Mouse (Mus musculus): ENCODE measurements around the gene Fnip1. TPM values are rescaled to one million over a fixed set of nuclear protein-coding genes. Genes with fewer than 3 reads are reported as not detected.
"Not testable (repeated sequence)": the region's sequence is repeated elsewhere in the genome, so short reads cannot be mapped to it uniquely, and the experiment has no call there.

Fnip1 gene
- polyA plus RNA-seq, 1 experiment from 2014 or later: 8.9 TPM

DNA sequence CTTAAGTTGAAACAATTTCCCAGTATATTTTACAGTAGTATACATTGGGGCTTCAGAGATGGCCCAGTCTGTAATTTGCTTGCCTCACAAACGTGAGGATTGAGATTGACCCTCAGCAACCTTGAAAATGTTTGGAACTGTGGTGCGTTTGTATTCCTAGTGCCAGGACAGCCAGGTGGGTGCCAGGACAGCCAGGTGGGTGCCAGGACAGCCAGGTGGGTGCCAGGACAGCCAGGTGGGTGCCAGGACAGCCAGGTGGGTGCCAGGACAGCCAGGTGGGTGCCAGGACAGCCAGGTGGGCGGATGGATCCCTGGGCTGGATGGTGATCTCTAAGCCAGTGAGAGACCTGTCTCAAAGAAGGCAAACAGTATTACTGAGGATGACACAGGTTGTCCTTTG, 12.8 kb downstream of the Fnip1 start:
- H3K27me3 ChIP-seq (ENCODE audit: insufficient read depth, low read length); H3K4me1 ChIP-seq (ENCODE audit: insufficient read depth, low read length); H3K9ac ChIP-seq (replicated peaks; ENCODE audit: low read length); H3K4me2 ChIP-seq (replicated peaks; ENCODE audit: low read depth, low read length); H3K9me3 ChIP-seq (ENCODE audit: low read length); H3K27ac ChIP-seq (ENCODE audit: low read length); H3K4me3 ChIP-seq (ENCODE audit: low read length); ATAC-seq (ENCODE audit: low FRiP score, low TSS enrichment); H3K36me3 ChIP-seq (ENCODE audit: insufficient read depth, low read length): not testable (repeated sequence)
- 88% methylated on average over 3 of the region's 3 CpGs for WGBS

DNA sequence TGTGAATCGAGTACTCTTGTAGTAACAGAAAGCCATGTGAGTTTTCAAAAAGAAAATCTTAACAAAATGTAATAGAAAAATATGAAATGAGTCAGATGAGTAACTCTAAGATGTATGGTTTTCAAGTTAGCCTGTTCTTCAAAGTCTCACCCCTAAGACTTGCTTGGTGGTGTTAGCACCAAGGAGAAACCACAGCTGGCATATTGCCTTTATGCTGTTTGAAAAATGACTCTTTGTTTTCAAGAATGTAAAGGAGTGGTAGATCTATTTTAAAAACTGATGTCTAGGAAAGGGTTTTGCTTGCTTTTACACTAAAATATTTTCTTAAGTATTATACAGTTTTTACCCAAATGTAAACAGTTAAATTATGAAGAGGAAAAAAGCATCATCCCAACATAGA, 16.5 kb downstream of the Fnip1 start:
- Histone ChIP-seq H3K9ac (replicated peaks; ENCODE audit: low read length) (no peak overlapping the region), H3K4me1 (ENCODE audit: insufficient read depth, low read length) (no peaks in the 10 kb centered on the region), H3K27me3 (ENCODE audit: insufficient read depth, low read length) (no peaks in the 10 kb centered on the region), H3K27ac (ENCODE audit: low read length) (no peak overlapping the region), H3K4me2 (replicated peaks; ENCODE audit: low read depth, low read length) (no peak overlapping the region), H3K36me3 (ENCODE audit: insufficient read depth, low read length) (no peaks in the 10 kb centered on the region), H3K9me3 (ENCODE audit: low read length) (no peaks in the 10 kb centered on the region), H3K4me3 (ENCODE audit: low read length) (no peak overlapping the region)
- no peak for ATAC-seq (ENCODE audit: low FRiP score, low TSS enrichment)
- 79% methylated on average over 1 of the region's 1 CpGs for WGBS

DNA sequence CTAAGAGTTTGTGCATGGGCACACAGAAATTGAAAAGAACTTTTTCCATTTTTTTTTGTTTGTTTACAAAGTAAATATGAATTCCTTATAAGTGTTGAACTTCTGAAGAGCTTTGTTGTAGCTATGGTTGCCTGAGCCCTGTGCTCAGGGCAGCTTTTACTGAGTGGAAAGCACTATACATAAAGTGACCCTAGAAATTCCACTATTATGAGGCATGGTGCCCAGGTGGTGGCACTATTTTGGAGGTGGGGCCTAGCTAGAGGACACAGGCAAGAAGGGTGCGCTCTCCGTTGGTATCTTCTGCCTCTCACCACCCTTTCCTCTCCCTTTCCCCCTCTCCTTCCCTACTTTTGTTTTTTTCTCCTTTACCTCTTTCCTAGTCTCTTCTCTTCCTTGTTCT, 18.9 kb downstream of the Fnip1 start:
- Histone ChIP-seq H3K27me3 (ENCODE audit: insufficient read depth, low read length) (no peaks in the 10 kb centered on the region), H3K4me3 (ENCODE audit: low read length) (no peak overlapping the region), H3K27ac (ENCODE audit: low read length) (no peak overlapping the region), H3K4me2 (replicated peaks; ENCODE audit: low read depth, low read length) (no peak overlapping the region), H3K36me3 (ENCODE audit: insufficient read depth, low read length) (no peaks in the 10 kb centered on the region), H3K4me1 (ENCODE audit: insufficient read depth, low read length) (no peaks in the 10 kb centered on the region), H3K9ac (replicated peaks; ENCODE audit: low read length) (no peak overlapping the region), H3K9me3 (ENCODE audit: low read length) (no peaks in the 10 kb centered on the region)
- 75% methylated on average over 2 of the region's 2 CpGs for WGBS
- ATAC-seq (ENCODE audit: low FRiP score, low TSS enrichment): no peak

DNA sequence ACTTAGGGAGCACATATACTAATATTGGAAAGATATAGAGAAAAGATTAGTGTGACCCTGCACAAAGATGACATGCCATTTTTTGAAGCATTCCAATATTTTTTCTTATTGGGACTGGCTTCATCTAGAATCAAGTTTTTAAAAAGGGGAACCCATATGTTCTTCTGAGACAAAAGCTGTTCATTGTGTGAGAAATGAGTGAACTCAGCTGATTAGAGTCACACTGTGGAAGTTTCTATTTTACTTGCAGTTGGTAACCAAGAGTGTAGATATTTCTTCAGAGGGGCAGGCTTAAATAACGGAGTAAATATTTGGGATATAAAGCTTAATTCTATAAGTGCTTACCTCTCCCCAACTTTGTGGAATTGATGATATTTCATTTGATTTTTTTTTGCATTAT, 20.2 kb downstream of the Fnip1 start:
- H3K27me3 ChIP-seq (ENCODE audit: insufficient read depth, low read length): no peaks in the 10 kb centered on the region
- H3K9me3 ChIP-seq (ENCODE audit: low read length): no peaks in the 10 kb centered on the region
- no peak overlapping the region for H3K4me3 ChIP-seq (ENCODE audit: low read length)
- H3K36me3 ChIP-seq (ENCODE audit: insufficient read depth, low read length): no peaks in the 10 kb centered on the region
- H3K4me2 ChIP-seq (replicated peaks; ENCODE audit: low read depth, low read length): no peak overlapping the region
- no peak overlapping the region for H3K27ac ChIP-seq (ENCODE audit: low read length)
- no peak overlapping the region for H3K9ac ChIP-seq (replicated peaks; ENCODE audit: low read length)
- no peaks in the 10 kb centered on the region for H3K4me1 ChIP-seq (ENCODE audit: insufficient read depth, low read length)
- WGBS: 90% methylated on average over 1 of the region's 1 CpGs
- no peak for ATAC-seq (ENCODE audit: low FRiP score, low TSS enrichment)

DNA sequence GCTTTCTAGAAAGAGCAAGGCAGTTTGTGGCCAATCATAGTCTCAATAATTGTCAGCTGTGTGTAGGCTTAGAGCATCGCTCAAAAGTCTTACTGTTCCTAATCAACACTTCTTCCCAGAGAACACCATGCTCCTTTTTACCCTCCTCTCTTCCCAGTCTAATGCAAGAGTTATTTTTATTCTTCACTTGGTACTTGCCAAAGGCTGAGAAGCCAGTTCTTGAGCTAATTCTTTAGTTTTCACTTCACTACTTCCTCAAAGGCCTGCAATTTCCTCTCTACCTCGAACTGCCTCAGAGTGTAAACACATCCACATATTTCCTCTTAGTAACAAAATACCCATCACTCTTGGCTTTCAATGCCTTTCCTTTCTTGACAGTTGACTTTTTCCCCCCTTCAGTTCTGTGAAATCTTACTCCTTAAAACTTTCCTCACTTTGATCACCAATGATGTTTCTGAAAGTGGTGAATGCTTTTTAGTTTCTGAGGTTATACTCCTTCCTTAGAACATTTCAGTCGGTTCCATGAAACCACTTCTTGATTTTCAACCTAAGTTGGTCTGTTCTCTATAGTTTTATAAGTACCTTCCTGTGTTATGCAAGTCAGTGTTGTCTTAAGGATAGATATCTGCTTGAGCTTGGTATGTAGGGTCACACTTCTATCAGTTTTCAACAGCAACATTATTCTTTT, 26.7 kb downstream of the Fnip1 start:
- no peak overlapping the region for H3K9ac ChIP-seq (replicated peaks; ENCODE audit: low read length)
- 44% methylated on average over 3 of the region's 3 CpGs for WGBS
- H3K4me1 ChIP-seq (ENCODE audit: insufficient read depth, low read length): peaks cover 7% of the 10 kb centered on the region; the same call in 1 of the 2 replicates
- no peak for ATAC-seq (ENCODE audit: low FRiP score, low TSS enrichment)
- H3K36me3 ChIP-seq (ENCODE audit: insufficient read depth, low read length): peaks cover 4% of the 10 kb centered on the region; the same call in 1 of the 2 replicates
- peak overlapping the region; percentile 8; the same call in 1 of the 2 replicates for H3K27ac ChIP-seq (ENCODE audit: low read length)
- H3K4me3 ChIP-seq (ENCODE audit: low read length): no peak overlapping the region
- H3K4me2 ChIP-seq (replicated peaks; ENCODE audit: low read depth, low read length): no peak overlapping the region
- no peaks in the 10 kb centered on the region for H3K27me3 ChIP-seq (ENCODE audit: insufficient read depth, low read length)
- no peaks in the 10 kb centered on the region for H3K9me3 ChIP-seq (ENCODE audit: low read length)

DNA sequence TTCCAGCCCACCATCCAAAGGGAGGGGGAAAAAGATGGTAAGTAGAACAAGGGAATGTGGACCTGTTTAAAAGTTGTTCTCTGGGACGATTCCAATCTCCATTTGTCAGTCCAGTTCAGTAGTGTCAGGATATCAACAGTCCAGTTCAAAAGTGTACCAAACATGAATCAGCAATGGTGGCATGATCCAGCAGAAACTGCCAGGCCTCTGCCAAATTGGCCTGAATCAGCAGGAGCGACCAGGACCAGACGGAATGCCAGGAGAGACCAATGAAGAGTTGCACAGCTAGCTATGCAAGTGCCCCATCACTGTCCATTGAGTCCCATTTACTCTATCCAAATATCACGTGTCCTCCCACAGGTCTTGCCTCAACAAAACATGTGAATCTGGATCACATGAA, 34.2 kb downstream of the Fnip1 start:
- H3K4me3 ChIP-seq (ENCODE audit: low read length): no peak overlapping the region
- ATAC-seq (ENCODE audit: low FRiP score, low TSS enrichment): no peak
- no peak overlapping the region for H3K9ac ChIP-seq (replicated peaks; ENCODE audit: low read length)
- no peaks in the 10 kb centered on the region for H3K27me3 ChIP-seq (ENCODE audit: insufficient read depth, low read length)
- no peaks in the 10 kb centered on the region for H3K9me3 ChIP-seq (ENCODE audit: low read length)
- no peak overlapping the region for H3K4me2 ChIP-seq (replicated peaks; ENCODE audit: low read depth, low read length)
- no peak overlapping the region for H3K27ac ChIP-seq (ENCODE audit: low read length)
- 92% methylated on average over 4 of the region's 4 CpGs for WGBS
- H3K36me3 ChIP-seq (ENCODE audit: insufficient read depth, low read length): peaks cover 10% of the 10 kb centered on the region
- no peaks in the 10 kb centered on the region for H3K4me1 ChIP-seq (ENCODE audit: insufficient read depth, low read length)

DNA sequence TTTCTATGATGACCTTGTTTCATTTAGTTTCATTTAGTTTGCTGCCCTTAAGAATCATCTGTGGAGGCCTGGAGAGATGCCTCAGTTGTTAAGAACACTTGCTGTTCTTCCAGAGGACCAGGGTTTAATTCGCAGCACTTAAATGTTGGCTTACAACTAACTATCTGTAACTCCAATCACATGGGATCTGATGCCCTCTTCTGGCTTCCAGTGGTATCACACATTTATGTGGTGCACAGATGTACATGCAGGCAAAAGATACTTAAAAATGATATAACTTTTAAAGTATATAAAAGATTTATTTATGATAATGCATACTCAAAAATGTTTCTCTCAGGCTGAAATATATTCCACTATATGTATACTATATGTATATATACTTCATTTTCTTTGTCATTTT, 40.4 kb downstream of the Fnip1 start:
- Histone ChIP-seq H3K9me3 (ENCODE audit: low read length) (no peaks in the 10 kb centered on the region), H3K9ac (replicated peaks; ENCODE audit: low read length) (no peak overlapping the region), H3K4me3 (ENCODE audit: low read length) (no peak overlapping the region), H3K4me2 (replicated peaks; ENCODE audit: low read depth, low read length) (no peak overlapping the region), H3K36me3 (ENCODE audit: insufficient read depth, low read length) (0 out of 2 replicates have a peak, but pooled peaks cover 6% of the 10 kb centered on the region), H3K27me3 (ENCODE audit: insufficient read depth, low read length) (no peaks in the 10 kb centered on the region), H3K4me1 (ENCODE audit: insufficient read depth, low read length) (no peaks in the 10 kb centered on the region), H3K27ac (ENCODE audit: low read length) (no peak overlapping the region)
- 88% methylated on average over 1 of the region's 1 CpGs for WGBS
- no peak for ATAC-seq (ENCODE audit: low FRiP score, low TSS enrichment)

DNA sequence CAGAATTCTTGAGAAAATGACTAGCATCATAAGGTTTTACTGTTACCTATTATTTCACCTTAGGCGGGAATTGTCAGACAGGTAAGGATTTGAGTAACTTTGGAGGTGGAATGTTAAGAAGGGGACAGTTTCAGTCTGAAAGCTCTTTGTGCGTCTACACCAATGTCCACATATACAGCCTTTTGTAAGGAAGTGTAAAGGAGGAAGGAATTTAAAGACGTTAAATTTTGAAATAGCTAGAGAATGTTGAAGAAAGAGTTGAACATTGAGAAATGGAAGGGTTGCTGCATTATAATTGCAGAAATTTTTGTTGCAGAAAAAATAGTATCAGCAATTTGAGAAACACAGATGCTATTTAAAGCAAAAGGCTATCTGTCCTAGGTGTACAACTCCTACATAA, 48.0 kb downstream of the Fnip1 start:
- H3K4me1 ChIP-seq (ENCODE audit: insufficient read depth, low read length): no peaks in the 10 kb centered on the region
- H3K27ac ChIP-seq (ENCODE audit: low read length): no peak overlapping the region
- H3K9ac ChIP-seq (replicated peaks; ENCODE audit: low read length): no peak overlapping the region
- no peak for ATAC-seq (ENCODE audit: low FRiP score, low TSS enrichment)
- WGBS: 89% methylated on average over 3 of the region's 3 CpGs
- no peak overlapping the region for H3K4me2 ChIP-seq (replicated peaks; ENCODE audit: low read depth, low read length)
- H3K36me3 ChIP-seq (ENCODE audit: insufficient read depth, low read length): no peaks in the 10 kb centered on the region
- no peak overlapping the region for H3K4me3 ChIP-seq (ENCODE audit: low read length)
- no peaks in the 10 kb centered on the region for H3K9me3 ChIP-seq (ENCODE audit: low read length)
- H3K27me3 ChIP-seq (ENCODE audit: insufficient read depth, low read length): no peaks in the 10 kb centered on the region

DNA sequence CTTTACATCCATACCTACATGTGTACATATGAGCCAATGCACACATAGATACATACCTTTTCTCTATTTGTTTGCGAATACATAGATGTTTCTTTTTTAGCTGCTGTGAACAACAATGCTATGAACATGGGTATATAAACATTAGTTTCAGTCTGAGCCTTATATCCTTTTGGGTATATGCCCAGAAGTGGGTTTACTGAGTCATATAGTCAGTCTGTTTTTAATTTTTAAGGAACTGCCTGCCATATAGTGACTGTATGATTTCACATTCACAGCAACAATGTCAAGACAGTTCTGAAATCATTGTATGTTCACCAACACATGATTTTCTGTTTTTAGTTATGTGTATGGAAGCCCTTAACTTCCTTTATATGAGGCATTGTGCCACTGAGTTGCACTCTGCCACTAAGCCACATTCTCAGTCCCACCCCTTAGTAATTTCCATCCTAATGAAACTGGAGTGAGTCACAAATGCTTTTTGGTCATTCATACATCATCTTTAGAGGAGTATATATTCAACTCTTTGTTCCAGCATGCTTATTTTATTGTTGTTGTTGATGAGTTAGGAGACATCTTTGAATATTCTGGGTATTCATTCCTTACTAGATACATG, 54.1 kb downstream of the Fnip1 start:
- Histone ChIP-seq H3K27me3 (ENCODE audit: insufficient read depth, low read length) (no peaks in the 10 kb centered on the region), H3K9me3 (ENCODE audit: low read length) (no peaks in the 10 kb centered on the region), H3K4me3 (ENCODE audit: low read length) (no peak overlapping the region), H3K9ac (replicated peaks; ENCODE audit: low read length) (no peak overlapping the region), H3K4me1 (ENCODE audit: insufficient read depth, low read length) (no peaks in the 10 kb centered on the region), H3K4me2 (replicated peaks; ENCODE audit: low read depth, low read length) (no peak overlapping the region), H3K27ac (ENCODE audit: low read length) (no peak overlapping the region), H3K36me3 (ENCODE audit: insufficient read depth, low read length) (0 out of 2 replicates have a peak, but pooled peaks cover 10% of the 10 kb centered on the region)
- no peak for ATAC-seq (ENCODE audit: low FRiP score, low TSS enrichment)
- 100% methylated on average over 1 of the region's 1 CpGs for WGBS

DNA sequence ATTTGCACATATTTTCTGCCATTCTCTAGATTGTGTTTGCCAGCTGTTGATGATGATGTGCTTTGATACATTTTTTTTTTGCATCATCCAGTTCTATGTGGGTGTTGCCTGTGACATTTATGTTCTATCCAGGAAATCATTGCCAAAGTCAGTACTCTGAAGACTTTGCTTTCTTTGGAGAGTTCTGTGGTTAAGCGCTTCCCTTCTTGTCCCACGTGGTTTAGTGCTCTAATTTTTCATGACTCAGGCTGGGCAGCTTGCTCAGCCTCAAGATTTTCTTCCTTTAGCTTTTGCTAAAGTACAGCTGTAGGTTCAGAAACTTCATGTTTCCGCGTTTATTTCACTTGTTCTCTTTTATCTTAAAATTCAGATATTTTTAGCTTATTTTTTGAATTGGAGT, 54.6 kb downstream of the Fnip1 start:
- H3K4me2 ChIP-seq (replicated peaks; ENCODE audit: low read depth, low read length): no peak overlapping the region
- H3K36me3 ChIP-seq (ENCODE audit: insufficient read depth, low read length): 0 out of 2 replicates have a peak, but pooled peaks cover 10% of the 10 kb centered on the region
- H3K27me3 ChIP-seq (ENCODE audit: insufficient read depth, low read length): no peaks in the 10 kb centered on the region
- ATAC-seq (ENCODE audit: low FRiP score, low TSS enrichment): no peak
- no peaks in the 10 kb centered on the region for H3K9me3 ChIP-seq (ENCODE audit: low read length)
- no peak overlapping the region for H3K4me3 ChIP-seq (ENCODE audit: low read length)
- H3K4me1 ChIP-seq (ENCODE audit: insufficient read depth, low read length): no peaks in the 10 kb centered on the region
- H3K9ac ChIP-seq (replicated peaks; ENCODE audit: low read length): no peak overlapping the region
- no peak overlapping the region for H3K27ac ChIP-seq (ENCODE audit: low read length)
- WGBS: 70% methylated on average over 4 of the region's 4 CpGs
